Mouse (Mus musculus) T-helper 2 cell (primary cell): Measurements from ENCODE around the gene Zmat3.

Experiments used
- in situ Hi-C: fragments of 300-600 bp; cut with MboI, MseI; formaldehyde crosslinking; loops from one replicate; pipeline ENCODE4 v1.15.1; 2025; ENCODE audit warnings: high pct_unique_total_duplicates

The Zmat3 gene

DNA sequence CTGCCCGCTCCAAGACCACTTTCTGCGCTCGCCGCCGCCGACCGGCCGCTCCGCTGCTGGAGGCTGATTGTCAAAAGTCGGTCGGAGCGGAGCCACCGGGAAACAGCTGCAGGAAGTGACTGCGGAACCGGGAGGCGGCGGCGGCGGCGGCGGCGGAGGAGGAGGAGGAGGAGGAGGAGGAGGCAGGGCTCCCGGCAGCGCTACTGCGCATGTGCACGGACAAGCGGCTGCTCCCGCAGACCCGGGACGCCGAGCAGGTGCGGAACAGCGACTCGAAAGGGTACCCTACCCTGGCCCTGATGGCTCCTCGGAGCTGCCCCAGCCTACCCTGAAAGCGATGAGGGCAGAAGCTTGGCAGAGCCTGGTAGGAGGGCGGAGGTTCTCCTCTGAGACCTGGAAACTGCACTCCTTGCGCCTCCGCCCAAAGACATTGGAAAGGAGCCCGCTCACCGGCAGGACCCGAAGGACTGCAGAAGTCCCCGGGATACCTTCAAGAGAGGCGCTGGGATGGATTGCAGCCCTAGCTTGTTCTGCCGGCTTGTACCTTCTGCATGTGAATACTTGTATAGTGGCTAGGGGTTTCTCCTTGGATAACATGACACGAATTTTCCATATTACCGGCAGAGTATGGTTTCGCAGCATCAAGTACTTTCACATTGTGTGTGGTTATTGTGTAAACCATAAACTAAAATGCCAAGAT, at the start of gene Zmat3:
TSS of gene Zmat3 (minus strand) at position 469 of the 700 bp plus-strand sequence.
- in situ Hi-C loops = no loop called here

DNA sequence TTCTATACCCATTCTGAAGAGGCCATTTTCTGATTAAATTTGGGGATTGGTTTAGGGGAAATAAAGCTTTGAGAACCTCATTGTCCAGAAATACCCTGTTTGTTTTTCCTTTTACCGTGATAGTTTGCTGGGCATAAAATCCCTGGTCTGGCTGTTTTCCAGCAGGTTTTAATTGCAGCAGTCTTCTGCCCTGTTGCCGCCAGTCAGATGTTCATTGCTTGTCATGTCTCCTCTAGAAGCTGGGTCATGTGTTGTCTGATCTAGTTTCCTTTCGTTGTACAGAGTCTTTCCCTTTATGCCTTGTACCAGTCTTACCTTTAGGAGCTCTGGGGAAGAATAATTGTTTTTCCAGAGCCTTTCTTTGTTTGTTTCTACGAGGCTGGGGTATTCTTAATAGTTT, 48.6 kb upstream of the Zmat3 start:
- in situ Hi-C loops = loop anchor here (10.0 to 25.0 kb wide), 2 partner anchors 1327 to 1450 kb away; partner anchors contain the start of genes Phc3 and Skil

DNA sequence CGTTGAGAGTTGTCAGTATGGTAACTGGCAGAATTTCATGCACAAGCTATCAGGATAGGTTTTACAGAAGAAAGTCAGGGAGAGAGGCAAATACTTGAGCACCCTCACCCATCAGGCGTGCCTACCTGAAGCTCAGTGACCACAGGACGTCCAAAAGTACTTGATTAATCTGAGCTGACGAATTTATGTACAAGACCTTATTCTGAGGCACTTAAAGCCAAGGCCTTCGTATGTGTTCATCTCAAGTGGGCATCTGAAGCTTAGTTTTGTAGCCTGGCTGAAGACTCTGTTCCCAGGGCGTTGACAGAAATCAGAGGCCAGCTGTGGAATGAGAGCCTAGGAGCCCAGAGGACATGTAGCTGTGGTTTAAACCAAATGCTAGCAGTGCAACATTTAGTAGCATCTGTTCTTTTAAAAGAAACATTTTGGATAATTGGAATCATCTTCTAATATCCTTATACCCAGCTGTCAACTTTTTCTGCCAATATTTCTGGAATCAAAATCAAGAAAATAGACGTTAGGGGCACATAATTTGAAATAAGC, 46.8 kb upstream of the Zmat3 start:
- in situ Hi-C loops = loop anchor here (10.0 to 25.0 kb wide), 2 partner anchors 1325 to 1448 kb away; partner anchors contain the start of genes Phc3 and Skil

DNA sequence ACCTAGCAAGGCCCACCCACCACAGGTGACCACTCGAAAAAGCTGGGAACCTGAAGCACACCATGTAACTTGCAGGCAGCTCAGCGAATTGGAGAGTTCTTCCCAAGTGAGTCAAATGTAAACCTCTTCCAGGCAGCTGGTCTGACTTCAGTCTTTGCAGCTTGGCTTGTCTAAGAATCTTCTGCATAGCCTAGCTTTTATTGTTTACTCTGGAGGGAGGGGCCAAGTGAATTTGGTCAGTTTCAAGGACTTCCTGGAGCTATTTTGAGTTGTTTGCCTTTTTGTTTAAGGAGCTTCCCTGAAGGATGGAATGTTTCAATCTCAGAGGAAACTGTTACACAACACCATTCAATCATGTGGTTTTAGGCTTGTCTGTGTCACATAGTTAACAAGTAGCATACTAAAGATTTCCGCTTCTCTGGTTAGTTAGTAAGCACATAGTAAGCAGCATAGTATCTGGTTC, 43.0 kb upstream of the Zmat3 start:
- in situ Hi-C loops = loop anchor here (25.0 kb wide), 1 partner anchor 1322 kb away; the partner anchor contains the start of gene Skil

GRCm38 (mm10) chr3:32406804-32407203, 41.0 kb upstream of the Zmat3 start:
- in situ Hi-C loops = loop anchor here (25.0 kb wide), 1 partner anchor 1320 kb away; the partner anchor contains the start of gene Skil

DNA sequence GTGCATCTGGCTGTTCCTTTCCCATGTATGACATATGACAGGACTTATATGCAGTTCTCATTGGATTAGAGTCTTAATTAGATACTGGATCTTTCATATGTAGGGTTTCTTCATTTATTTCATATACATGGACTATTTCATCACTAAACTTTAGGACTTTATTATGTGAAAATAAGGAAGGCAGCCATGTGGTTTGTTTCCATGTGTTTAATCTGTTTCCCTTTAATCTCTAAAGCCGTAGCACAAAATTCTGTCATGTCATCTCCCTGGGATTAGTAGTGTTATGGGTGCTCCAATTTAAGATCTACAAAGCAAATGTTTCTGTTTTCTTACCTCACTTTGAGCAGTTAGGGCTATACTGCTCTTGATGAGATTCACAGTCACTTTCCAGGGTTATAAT, 39.9 kb upstream of the Zmat3 start:
- in situ Hi-C loops = loop anchor here (25.0 kb wide), 1 partner anchor 1318 kb away; the partner anchor contains the start of gene Skil

- in situ Hi-C loops = loop anchor here (25.0 kb wide), 1 partner anchor 1316 kb away; the partner anchor contains the start of gene Skil
These were observed 37.4 kb upstream of the Zmat3 start for GRCm38 (mm10) chr3:32402990-32403885.

DNA sequence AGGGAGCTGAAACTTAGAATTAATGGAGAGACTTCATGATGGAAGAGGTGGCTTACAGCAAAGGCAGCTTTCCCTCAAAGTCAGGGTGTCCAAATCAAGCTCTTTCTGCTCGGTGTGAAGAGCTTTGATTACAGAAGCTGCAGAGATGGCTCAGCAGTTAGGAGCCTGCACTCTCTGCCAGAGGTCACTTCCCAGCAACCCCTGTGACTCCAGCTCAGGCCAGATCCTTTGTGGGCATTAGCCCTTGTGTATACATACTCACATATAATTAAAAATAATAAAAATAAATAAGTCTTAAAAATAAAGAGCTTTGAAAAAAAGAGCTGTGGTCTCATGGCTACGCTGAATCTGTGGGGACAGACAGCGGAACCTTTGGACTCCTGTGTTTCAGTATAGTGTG, 35.8 kb upstream of the Zmat3 start:
- in situ Hi-C loops = loop anchor here (25.0 kb wide), 1 partner anchor 1314 kb away; the partner anchor contains the start of gene Skil

DNA sequence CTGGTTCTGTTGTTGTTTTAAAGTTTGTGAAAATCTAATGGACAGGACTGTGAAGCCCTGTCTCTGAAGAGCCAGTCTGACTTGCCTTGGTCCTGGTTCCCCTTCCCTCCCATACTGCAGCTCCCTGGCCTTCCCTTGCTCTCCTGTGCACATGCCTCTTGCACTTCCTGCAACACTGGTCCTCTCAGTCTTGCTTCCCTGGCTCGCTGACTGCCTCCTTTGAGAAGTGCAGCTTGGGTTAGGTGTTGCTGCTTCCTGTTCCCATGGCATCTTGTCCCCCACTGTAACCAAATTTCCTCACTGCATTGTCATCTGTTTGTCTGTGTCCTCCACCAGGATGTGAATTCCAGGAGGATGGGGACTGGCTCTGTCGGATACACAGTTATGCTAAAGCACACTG, 34.1 kb upstream of the Zmat3 start:
- in situ Hi-C loops = loop anchor here (25.0 kb wide), 1 partner anchor 1313 kb away; the partner anchor contains the start of gene Skil

DNA sequence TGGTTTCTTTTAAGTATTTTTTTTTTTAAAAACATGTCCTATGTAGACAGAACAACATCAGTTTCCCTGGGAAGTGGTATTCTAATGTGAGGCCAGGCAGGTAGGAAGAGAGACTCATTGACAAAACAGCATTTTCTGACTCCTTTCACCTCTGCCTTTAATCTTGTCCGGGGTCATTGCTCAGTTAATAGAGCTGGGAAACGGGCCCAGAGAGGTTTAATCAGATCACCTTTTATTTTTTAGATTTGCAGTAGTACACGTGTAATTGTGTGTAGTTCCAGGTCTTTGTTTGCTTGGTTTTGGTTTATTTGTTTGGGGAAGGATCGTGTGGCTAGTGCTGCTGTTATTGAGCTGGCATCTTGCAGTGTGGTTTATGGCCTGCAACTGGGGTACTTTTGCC, 33.6 kb upstream of the Zmat3 start:
- in situ Hi-C loops = no loop called here

DNA sequence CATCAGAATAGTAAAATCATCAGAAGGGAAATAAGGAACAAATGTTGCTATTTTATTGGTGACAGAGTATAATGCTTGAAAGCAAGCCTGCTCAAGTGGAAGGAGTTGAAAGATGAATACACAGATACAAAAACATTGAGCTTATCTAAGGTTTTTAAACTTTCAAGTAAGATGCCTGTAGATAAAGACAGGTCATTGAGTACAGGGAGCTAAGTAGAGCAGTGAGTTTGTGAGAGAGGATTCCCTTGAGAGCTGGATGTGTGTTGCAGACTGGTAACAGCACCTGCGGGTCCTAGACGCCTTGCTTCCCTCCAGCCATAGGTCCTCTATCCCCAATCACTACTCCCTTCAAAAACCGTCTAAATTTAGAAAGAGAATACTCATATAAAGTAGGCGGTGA, 32.8 kb upstream of the Zmat3 start:
- in situ Hi-C loops = no loop called here

DNA sequence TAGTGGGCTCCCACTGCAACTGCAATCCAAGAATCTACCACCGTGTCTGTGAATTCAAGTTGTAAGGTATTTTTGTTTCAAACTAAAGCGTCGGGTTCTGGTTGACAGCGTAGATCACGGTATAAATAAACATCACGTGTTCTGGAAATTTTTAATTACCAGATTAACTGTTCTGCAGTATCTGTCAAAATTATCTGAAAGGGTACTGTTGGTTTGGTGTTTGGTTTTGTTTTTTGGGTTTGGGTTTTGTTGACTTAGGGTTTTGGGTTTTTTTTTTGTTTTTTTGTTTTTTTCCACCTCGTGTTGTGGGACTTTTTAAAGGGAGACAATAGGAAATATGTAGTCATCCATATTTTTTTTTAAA, 32.3 kb upstream of the Zmat3 start:
- in situ Hi-C loops = no loop called here

DNA sequence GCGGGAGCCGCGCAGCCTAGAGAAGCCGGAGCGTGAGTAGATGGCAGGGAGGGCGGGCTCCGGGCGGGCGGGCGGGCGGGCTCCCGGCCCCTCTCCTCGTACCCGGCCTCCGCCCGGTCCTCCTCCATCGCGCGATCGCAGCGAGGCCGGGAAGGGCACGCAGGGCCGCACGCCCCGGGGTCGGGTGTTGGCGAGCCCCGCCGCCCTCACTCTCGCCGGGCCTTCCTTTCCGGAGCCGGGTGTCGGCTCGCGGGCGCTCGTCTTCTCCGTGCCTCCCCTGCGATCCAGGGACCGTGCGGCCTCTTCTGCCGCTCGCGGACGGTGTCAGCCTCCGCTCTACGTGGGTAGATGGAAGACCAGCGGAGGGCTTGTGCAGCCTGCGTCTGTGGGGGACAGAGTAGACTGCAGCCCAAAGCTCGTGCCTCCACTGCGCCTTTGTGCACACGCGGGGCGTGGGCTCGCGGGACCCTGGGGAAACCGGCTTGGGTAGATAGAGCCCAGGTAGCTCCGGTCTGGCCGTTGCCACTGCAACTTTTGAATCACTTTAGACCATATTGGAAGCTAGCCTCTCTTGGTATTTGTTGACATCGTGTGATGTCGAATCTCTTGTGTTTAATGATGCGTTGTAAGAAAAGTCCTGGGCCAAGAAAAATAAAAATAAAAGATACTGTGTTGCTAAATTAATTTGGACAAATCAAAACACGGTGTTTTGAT, 31.8 kb upstream of the Zmat3 start, which contains the start of gene Pik3ca:
TSS of gene Pik3ca (plus strand) at position 211 of the 714 bp plus-strand sequence.
- in situ Hi-C loops = no loop called here

GRCm38 (mm10) chr3:32396794-32397460, 31.1 kb upstream of the Zmat3 start:
- in situ Hi-C loops = no loop called here

DNA sequence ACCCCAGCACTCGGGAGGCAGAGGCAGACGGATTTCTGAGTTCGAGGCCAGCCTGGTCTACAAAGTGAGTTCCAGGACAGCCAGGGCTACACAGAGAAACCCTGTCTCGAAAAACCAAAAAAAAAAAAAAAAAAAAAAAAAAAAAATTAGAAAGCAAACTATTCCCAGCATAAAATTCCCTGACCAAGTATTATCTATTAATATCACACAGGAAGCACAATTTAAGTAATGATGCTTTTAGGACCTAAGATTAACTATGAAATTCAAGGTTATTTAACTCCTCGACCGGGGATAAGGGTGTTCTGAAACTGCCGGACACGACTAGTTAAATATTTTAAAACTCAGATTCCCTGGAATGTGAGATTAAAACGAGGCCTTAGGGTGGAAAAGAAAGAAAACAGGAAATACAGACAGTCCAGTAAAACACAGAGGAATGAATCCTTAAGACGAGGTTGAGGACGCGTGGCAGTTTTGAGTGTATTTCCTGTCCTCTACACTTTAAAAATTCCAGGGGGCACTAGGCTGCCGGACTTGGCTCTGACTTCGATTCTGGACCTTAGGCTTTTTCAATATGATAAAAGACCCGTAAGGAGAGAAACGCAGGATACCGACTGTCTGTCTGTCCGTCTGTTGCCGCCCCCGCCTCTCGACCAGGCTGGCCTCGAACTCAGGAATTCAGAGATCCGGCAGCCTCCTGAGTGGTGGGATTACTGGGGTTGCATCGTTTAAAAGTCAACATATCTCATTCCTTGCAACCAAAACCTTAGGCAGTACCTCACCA, 30.1 kb upstream of the Zmat3 start:
- in situ Hi-C loops = no loop called here

DNA sequence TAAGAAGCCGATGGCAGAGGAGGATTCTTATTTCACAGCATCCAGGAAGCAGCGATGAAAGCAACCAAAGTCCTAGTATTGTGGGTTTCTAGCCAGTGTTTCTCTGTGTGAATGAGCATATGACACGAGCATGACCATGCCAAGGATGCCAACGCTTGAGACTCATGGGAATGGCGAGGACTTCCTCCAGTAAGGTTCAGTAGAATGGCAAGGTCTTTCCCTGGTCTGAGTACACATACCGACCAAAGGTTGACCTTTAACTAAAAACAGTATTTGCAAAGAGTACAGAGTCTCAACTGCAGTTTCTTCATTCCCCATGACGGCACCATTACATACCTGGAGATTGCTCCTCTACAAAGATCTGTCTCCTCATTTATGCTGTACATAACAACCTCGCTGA, 28.2 kb upstream of the Zmat3 start:
- in situ Hi-C loops = no loop called here

- in situ Hi-C loops = no loop called here
These were observed 27.0 kb upstream of the Zmat3 start for GRCm38 (mm10) chr3:32392841-32393240.

DNA sequence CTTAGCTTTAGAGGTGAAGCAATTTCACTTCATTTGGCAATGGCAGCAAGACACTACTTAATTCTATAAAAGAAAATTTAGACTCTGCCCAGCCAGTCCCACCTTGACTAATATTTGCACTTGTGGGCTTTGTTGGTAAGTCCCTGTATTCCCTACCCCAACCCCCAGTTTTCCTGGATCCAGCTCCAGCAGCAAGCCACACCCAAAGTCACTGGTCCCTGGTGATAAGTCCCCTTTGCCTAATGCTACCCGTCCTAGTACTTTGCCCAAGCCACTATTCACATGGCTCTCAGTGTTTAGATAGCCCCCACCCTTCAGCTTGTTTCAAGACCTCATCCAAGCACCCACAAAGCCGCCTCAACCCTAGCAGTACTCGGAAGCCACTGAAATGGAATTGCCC, 15.7 kb upstream of the Zmat3 start:
- in situ Hi-C loops = no loop called here

GRCm38 (mm10) chr3:32379891-32380290, 14.1 kb upstream of the Zmat3 start:
- in situ Hi-C loops = no loop called here

DNA sequence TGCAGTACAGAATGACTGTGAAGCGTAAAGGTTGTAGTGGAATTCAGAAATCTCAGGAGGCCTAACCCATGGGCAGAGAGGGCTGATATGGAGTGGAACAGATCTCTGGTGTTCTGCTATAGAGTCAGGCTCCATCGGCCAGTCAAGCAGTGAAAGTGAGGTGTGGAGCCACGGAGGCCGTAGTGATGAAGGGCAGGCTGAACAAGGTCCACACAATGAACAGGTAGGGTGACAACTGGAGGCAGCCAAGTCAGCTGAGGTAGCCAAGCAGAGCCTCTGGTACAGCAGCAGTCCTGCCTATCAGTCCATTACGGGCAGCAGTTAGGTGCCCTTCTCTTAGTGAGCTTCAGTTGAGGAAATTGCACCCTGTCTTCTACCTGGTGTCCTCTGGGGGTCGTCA, 7.4 kb upstream of the Zmat3 start:
- in situ Hi-C loops = loop anchor here (5.0 kb wide), 1 partner anchor 114 kb away; no protein-coding TSS in a partner anchor
